Mouse (Mus musculus) MEL (cell line): ENCODE data around the gene Me1.

Source experiments
- CTCF ChIP-seq, 3 experiments: IDR thresholded peaks in 2 of 3; conservative IDR thresholded peaks in 1 of 3; 2 replicates each; pipeline ENCODE4 v1.5.1; 2011 to 2012; ENCODE audit warnings: low read length in 3 of 3, low read depth in 2 of 3, mild to moderate bottlenecking in 2 of 3, improper control_type of control experiment in 1 of 3, inconsistent platforms in 1 of 3, mixed read lengths in 1 of 3, moderate library complexity in 1 of 3; ENCODE audit not compliant: control insufficient read depth in 1 of 3, insufficient read depth in 1 of 3, poor library complexity in 1 of 3, severe bottlenecking in 1 of 3
- ELF1 ChIP-seq: IDR thresholded peaks from 2 replicates; pipeline ENCODE4 v1.6.1; 2014; ENCODE audit warnings: low read depth, mild to moderate bottlenecking, inconsistent platforms, low read length, improper control_type of control experiment, moderate library complexity
- ETS1 ChIP-seq: IDR thresholded peaks from 2 replicates; pipeline ENCODE4 v1.6.1; 2012; ENCODE audit warnings: low read depth, mild to moderate bottlenecking, inconsistent platforms, low read length, improper control_type of control experiment, moderate library complexity
- KAT2A ChIP-seq: conservative IDR thresholded peaks from 2 replicates; pipeline ENCODE4 v1.6.1; 2012; ENCODE audit warnings: low read depth, low read length, improper control_type of control experiment, inconsistent platforms
- MAFK ChIP-seq: IDR thresholded peaks from 2 replicates; pipeline ENCODE4 v1.6.1; 2011; ENCODE audit warnings: low read depth, mild to moderate bottlenecking, low read length, improper control_type of control experiment, borderline replicate concordance
- MYC ChIP-seq: IDR thresholded peaks from 2 replicates; pipeline ENCODE4 v1.6.1; 2011; ENCODE audit warnings: low read depth, mild to moderate bottlenecking, low read length, improper control_type of control experiment, moderate library complexity
- NRF1 ChIP-seq: IDR thresholded peaks from 2 replicates; pipeline ENCODE4 v1.6.1; 2014; ENCODE audit warnings: low read depth, mild to moderate bottlenecking, inconsistent platforms, low read length, improper control_type of control experiment, moderate library complexity; ENCODE audit not compliant: poor library complexity, insufficient read depth, severe bottlenecking
- POLR2A ChIP-seq, 2 experiments: IDR thresholded peaks; 2 replicates each; pipeline ENCODE4 v1.6.1; 2011 to 2012; ENCODE audit warnings: low read length in 2 of 2, mild to moderate bottlenecking in 2 of 2, control low read depth in 1 of 2, improper control_type of control experiment in 1 of 2, low read depth in 1 of 2, moderate library complexity in 1 of 2; ENCODE audit not compliant: control insufficient read depth in 1 of 2, insufficient read depth in 1 of 2, poor library complexity in 1 of 2
- POLR2AphosphoS2 ChIP-seq: IDR thresholded peaks from 2 replicates; pipeline ENCODE4 v1.6.1; 2011; ENCODE audit warnings: low read length, improper control_type of control experiment
- ZNF384 ChIP-seq: IDR thresholded peaks from 2 replicates; pipeline ENCODE4 v1.6.1; 2012; ENCODE audit warnings: low read depth, mild to moderate bottlenecking, inconsistent platforms, low read length, improper control_type of control experiment

- TF ChIP-seq CTCF (IDR thresholded peaks at IDR 0.05 in 2 of 3, conservative IDR thresholded peaks at IDR 0.05 in 1 of 3; ENCODE audit: control insufficient read depth in 1 of 3, insufficient read depth in 1 of 3, low read depth in 2 of 3, low read length in 3 of 3, poor library complexity in 1 of 3, severe bottlenecking in 1 of 3) (no peak), MYC (no peak), POLR2AphosphoS2 (no peak), ELF1 (no peak), MAFK (no peak), ETS1 (no peak), NRF1 (no peak), POLR2A (IDR thresholded peaks at IDR 0.05; ENCODE audit: control insufficient read depth in 1 of 2, insufficient read depth in 1 of 2, low read depth in 1 of 2, low read length in 2 of 2, poor library complexity in 1 of 2) (no peak), ZNF384 (no peak), KAT2A (no peak)
These were observed 66.4 kb downstream of the Me1 start for GRCm38 (mm10) chr9:86629379-86629778.
